Mouse (Mus musculus) gastrocnemius, postnatal 14 days (tissue): ENCODE measurements around the gene BC051142. TPM values are rescaled to one million over a fixed set of nuclear protein-coding genes. Genes with fewer than 3 reads are reported as not detected.
"Not testable (repeated sequence)": the region's sequence is repeated elsewhere in the genome, so short reads cannot be mapped to it uniquely, and the experiment has no call there.

Source experiments
- DNase-seq: peaks from one replicate; pipeline ENCODE4 v3.0.0; 2021; ENCODE audit warnings: mixed read lengths
- intact Hi-C: fragments of 180-260 bp; cut with DNase I; formaldehyde crosslinking; loops from one replicate; pipeline ENCODE4 v1.15.1; 2025; ENCODE audit warnings: low total_unique reads
- total RNA-seq, 2 experiments: library from RNA; stranded (reverse); gene quantifications; 2 replicates each; pipeline ENCODE4 v1.2.3; 2021

The BC051142 gene
- total RNA-seq, 2 experiments from 2014 or later, result 0.21 TPM; not detected in 1

GRCm38 (mm10) chr17:34392321-34392720, 6.3 kb upstream of the BC051142 start:
- peak; percentile 12 for DNase-seq
- intact Hi-C loops, result no loop called here

GRCm38 (mm10) chr17:34397357-34397756, 1.3 kb upstream of the BC051142 start:
- DNase-seq, result no peak
- intact Hi-C loops, result no loop called here

DNA sequence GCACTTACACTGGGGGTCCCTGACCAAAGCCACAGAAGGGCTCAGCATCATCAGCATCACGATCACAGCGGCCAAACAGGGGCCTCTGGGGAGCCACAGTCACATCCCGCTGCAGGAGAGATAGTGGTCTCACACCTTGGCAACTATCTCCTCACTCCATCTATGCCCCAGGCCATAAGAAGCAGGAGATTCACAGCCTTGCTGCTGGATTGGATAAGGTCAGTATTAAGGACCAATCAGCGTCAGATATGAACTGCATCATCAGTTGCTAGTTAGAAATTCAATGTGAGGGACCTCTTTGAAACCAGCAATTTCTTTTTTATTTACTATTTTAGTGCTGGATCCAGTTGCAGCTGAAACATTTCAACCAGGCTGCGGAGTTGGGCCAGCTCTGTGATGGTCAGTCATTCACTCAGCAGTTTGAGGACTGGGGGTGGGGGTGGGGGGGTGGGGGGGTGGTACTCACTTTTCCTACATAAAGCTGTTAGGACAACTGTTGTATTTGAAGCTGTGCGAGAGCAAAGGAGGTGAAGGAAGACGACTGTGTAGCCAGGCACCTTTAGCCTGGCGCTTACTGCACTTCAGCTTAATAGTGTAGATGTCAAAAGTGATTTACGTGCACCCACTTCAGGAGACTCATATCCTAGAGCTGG, 436 bp upstream of the BC051142 start:
- intact Hi-C loops, result no loop called here
- DNase-seq, result no peak

DNA sequence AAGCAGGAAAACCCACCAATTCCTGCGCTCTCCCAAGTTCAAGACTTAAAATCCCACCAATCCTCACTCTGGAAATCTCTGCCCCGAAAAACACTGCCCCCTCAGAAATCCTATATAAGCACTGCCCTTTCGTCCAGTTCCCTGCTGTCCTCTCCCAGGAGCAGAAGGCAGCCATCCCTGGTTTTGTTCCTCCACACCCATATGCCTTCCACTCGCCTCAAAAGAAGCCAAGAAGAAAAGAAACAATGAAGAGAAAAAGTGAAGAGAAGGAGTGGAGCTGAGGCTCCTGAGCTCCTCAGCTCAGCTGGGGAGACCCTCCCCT, 735 bp downstream of the BC051142 start:
- intact Hi-C loops, result no loop called here

DNA sequence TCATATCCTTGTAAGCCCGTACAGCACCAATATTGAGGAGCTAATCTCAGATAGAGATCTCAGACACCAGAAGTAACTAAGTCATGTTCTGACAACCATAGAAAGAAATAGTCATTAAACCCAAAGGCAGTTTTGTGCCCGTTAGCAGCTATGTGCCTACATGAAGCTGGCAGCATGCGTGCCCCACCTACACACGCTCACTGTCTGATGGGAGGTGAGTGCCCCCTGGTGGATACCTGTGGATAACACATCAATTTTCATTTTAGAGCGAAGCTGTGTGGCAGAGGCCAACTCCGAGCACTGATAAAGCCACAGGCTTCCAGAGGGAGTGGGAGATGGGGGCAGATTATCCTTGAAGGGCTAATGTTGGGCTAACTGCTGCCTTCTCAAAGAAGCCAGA, 12.5 kb downstream of the BC051142 start:
- peak; percentile 27 for DNase-seq
- intact Hi-C loops, result no loop called here

More for the DNA sequence above, 735 bp downstream of the BC051142 start:
- no peak for DNase-seq

GRCm38 (mm10) chr17:34420014-34420413, 21.4 kb downstream of the BC051142 start:
- intact Hi-C loops, result no loop called here

DNA sequence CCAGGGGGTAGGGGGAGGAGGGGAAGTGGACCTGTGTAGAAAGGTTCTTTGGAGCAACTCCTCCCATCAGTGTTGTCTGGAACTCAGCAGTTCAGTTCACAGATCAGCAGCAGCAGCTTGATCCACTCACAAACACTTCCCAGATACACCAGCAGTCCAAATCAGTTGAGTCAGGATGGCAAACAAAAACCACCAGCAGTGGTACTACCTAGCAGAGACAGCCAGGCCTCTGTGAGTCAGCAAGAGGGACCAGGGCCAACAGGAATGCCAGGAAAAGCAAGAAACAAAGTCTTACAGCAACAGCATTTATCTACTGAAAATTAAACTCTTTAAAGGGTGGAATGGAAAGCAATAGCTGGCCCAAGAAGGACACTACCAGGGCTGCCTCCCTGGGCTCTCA, 29.0 kb downstream of the BC051142 start:
- intact Hi-C loops, result no loop called here
- no peak for DNase-seq

More at GRCm38 (mm10) chr17:34420014-34420413, 21.4 kb downstream of the BC051142 start:
- no peak for DNase-seq

- no peak for DNase-seq
These were observed 38.5 kb downstream of the BC051142 start for GRCm38 (mm10) chr17:34437120-34437519.

DNA sequence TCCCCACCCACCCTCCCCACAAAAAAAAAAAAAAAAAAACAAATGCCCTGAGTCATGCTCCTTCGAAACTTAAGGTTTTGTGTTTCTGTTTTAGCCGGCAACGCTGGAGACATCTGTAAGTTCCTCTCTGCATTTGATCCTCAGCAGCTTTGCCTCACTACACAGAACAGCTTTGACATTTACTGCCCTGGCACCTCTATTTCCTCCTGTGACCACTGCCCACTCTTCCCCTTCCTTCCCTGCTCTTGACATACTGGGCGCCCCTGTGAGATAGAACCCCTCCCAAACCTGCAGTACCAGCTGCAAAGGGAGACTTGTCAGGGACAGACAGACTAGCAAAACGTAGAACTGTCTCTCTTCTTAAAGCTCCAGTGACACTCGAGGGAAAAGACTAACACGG, 39.0 kb downstream of the BC051142 start:
- no peak for DNase-seq
- intact Hi-C loops, result loop anchor here (5.0 kb wide), 1 partner anchor 120 kb away; no protein-coding TSS in a partner anchor

More at GRCm38 (mm10) chr17:34437120-34437519, 38.5 kb downstream of the BC051142 start:
- intact Hi-C loops, result loop anchor here (5.0 kb wide), 1 partner anchor 120 kb away; no protein-coding TSS in a partner anchor

DNA sequence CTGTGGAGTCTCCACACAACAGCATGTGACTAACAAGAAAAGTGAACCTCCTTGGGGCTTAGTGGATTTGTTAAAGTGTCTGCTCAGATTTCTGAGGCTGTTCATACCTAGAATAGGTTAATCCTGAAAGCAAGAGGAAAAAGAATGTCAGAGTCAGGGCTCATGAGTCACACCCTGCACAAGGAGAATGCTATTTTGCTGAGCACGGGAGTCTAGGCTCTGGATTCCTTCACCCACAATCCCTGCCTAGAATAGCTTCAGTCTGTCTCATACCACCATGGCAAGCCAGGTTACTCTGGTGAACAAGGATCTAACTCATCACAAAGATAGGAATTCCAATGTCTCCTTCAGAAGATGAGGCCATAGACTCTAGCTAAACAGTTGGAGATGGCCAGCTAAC, 40.0 kb downstream of the BC051142 start:
- no peak for DNase-seq
- intact Hi-C loops, result loop anchor here (5.0 kb wide), 1 partner anchor 119 kb away; no protein-coding TSS in a partner anchor

DNA sequence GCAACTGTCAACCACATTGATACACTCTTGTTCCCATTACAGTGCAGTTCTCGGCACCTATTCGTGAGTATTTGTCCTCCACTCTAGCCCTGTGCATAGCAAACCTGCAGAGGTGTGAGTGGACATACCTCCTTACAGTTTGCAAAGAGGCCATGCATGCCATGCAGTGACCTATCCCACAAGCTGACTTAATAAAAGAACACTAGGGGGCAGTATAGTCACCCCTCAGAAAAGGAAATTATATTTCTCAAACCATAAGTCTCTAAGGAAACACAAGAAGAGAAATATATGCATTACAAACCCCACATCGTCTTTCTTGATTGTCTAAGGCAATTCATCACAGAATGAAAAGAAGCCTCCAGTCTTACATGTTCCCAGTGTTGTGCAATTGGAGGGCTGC, 41.2 kb downstream of the BC051142 start:
- DNase-seq, result no peak
- intact Hi-C loops, result loop anchor here (5.0 to 10.0 kb wide), 2 partner anchors 118 to 175 kb away; partner anchors contain the start of gene Egfl8

DNA sequence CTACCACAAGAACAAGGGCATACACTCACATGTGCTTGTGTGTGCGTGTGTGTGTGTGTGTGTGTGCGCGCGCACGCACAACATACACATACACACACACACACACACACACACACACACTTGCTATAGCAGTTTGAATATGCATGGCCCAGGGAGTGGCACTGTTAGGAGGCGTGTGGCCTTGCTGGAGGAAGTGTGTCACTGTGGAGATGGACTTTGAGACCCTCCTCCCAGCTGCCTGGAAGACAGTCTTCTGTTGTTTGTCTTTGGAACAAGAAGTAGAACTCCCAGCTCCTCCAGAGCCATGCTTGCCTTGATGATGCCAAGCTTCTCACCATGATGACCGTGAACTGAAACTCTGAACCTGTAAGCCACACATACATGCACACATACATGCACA, 43.4 kb downstream of the BC051142 start:
- DNase-seq, result no peak
- intact Hi-C loops, result loop anchor here (10.0 kb wide), 1 partner anchor 173 kb away; the partner anchor contains the start of gene Egfl8

GRCm38 (mm10) chr17:34448473-34449041, 49.9 kb downstream of the BC051142 start:
- DNase-seq, result no peak
- intact Hi-C loops, result loop anchor here (10.0 kb wide), 1 partner anchor 166 kb away; the partner anchor contains the start of gene Egfl8

GRCm38 (mm10) chr17:34457668-34458067, 59.0 kb downstream of the BC051142 start:
- DNase-seq, result no peak
- intact Hi-C loops, result no loop called here

DNA sequence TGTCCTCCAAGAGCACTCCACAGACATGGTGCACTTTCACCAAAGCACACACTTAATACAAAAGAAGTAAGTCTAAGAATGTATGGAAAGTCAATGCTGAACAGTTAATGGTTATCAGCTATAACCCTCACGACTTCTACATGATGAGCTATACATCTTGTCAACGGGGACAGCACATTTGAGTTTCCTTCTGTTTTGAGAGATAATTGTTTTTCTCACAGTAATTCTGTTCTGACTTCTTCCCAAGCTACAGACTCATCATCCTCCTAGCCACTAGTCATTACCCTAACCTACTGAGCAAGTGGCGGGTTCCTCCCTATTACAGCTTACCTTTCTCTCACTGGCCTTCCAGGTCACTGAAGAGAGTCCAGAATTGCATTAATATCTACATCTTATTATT, 60.6 kb downstream of the BC051142 start:
- no peak for DNase-seq
- intact Hi-C loops, result no loop called here

DNA sequence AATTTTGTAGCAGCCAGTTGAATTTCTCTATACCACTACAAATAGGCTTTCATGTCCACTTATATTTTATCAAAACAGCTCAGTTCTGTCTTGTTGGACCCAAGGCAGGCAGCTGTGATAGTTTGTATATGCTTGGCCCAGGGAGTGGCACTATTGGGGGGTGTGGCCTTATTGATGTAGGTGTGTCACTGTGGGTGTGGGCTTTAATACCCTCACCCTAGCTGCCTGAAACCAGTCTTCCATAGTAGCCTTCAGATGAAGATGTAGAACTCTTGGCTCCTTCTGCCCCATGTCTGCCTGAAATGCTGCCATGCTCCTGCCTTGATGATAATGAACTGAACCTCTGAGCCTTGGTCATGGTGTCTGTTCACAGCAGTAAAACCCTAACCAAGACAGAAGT, 67.3 kb downstream of the BC051142 start:
- intact Hi-C loops, result not testable (repeated sequence)

DNA sequence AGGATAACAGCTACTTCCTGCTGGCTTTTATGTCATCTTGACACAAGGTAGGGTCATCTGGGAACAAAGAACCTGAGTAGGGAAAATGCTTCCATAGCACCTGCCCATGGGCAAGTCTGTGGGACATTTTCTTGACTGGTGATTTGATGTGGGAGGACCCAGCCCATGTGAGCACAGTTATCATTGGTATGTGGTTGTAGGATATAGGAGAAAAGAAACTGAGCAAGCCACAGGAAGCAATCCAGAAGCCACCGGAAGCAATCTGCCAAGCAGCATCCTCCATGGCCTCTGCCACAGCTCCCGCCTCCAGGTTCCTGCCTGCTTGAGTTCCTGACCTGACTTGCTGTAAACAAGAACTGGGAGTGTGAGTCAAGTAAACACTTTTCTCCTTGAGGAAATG, 71.9 kb downstream of the BC051142 start:
- no peak for DNase-seq
- intact Hi-C loops, result no loop called here

More for the DNA sequence above, 67.3 kb downstream of the BC051142 start:
- not testable (repeated sequence) for DNase-seq

DNA sequence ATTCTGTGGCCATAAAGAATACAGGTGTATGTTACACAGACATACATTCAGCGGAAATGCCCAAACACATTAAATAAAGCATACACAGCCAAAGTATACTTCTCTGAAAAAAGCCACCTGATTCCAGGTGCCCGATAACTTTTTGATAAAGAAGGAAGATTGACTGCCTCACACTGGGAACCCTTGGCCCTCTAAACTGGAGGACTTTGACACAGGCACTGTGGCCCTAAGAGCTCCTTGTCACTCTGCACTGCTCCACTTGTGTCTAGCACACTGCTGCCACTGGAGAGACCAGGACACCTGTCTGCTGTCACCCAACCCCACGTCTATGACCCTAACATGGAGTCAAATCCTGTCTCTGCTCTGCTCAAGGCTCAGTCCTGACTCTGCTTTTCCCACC, 76.4 kb downstream of the BC051142 start:
- intact Hi-C loops, result no loop called here
- no peak for DNase-seq

DNA sequence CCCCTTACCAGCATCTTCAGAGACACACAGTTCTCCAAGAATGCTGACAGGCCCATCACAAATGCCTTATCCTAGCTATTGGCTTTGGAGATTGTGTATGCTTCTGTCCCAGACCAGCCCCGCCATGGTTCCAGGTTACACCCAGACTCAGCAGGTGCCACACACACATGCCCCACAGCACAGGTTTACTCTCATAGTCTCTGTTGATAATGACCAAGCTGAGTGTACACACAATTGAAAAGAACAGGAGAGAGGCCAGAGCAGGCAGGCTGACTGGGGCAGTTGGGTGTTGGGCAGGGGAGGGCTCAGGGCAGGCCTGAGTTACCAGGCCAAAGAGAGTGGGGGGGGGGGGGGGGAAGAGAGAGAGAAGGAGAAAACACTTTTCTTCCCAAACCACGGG, 77.8 kb downstream of the BC051142 start:
- no peak for DNase-seq
- intact Hi-C loops, result no loop called here

GRCm38 (mm10) chr17:34477238-34478013, 78.8 kb downstream of the BC051142 start, which contains the start of gene Btnl4:
Gene Btnl4, minus strand, starts transcription at chr17:34477318.
- intact Hi-C loops, DNase-seq: not testable (repeated sequence)
